ENCODE assay signal across 18 mouse cellular contexts in genomic region chr17:78198140-78198539, GRCm38 (mm10).
"Had no signal": no experiment of that assay in that cellular context is flagged by ENCODE, and none has a peak within 500 bp of the region (broad histone marks: within the 10 kb centered on the region; RNA-seq: fewer than 3 reads in every experiment).

No protein-coding gene starts in this region.

- H3K36me3 ChIP-seq: limb, embryonic 12.5 days; limb, embryonic 15.5 days; lung, embryonic 15.5 days; midbrain, embryonic 10.5 days; midbrain, embryonic 13.5 days; neural tube, embryonic 13.5 days had no signal

- DNase-seq: kidney, postnatal 25 days; liver, postnatal 0 days; lung, postnatal 36 days; right cerebral cortex, postnatal 25 days; thymus, adult 18-20 months; thymus, postnatal 36 days had no signal

- H3K27ac ChIP-seq: kidney, postnatal 0 days; limb, embryonic 12.5 days; limb, embryonic 15.5 days; liver, embryonic 14.5 days; lung, embryonic 15.5 days; midbrain, embryonic 10.5 days; midbrain, embryonic 13.5 days had no signal

- ATAC-seq: liver, postnatal 0 days; midbrain, embryonic 13.5 days; midbrain, embryonic 16.5 days had no signal

- H3K9me3 ChIP-seq: limb, embryonic 12.5 days; limb, embryonic 15.5 days; lung, embryonic 15.5 days; megakaryocyte, embryonic 14.5 days; midbrain, embryonic 10.5 days; midbrain, embryonic 13.5 days; neural tube, embryonic 13.5 days had no signal

- H3K4me3 ChIP-seq: megakaryocyte, embryonic 14.5 days; myocyte had no signal

- H3K27me3 ChIP-seq: limb, embryonic 15.5 days had no signal

- H3K9ac ChIP-seq: limb, embryonic 12.5 days; limb, embryonic 15.5 days; liver, embryonic 14.5 days; liver, postnatal 0 days; lung, embryonic 15.5 days; midbrain, embryonic 13.5 days had no signal

- H3K4me2 ChIP-seq: liver, embryonic 11.5 days had no signal
